Mouse (Mus musculus): ENCODE data around the gene Fntb.

DNA sequence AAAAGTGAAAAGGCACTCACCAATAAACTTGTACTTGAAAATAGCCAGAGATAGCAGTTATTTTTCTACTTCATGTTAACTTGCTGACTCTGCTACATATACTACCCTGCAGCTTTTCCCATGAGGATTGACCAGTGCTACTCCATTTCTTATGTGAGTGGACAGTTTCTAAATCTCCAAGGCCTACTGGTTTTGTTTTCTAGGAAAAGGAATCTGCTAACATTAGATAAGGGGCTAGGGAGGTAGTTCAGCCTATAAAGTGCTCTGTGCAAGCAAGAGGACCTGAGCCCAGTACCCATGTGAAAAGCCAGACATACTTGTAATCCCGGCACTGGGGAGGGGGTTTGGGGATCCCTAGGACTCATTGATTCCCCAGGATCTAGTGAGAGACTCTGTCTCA is 140.9 kb downstream of the Fntb start:
- TF ChIP-seq CTCF (IDR thresholded peaks at IDR 0.05; ENCODE audit: extremely low read depth, insufficient read depth, low read length) (no peak), POLR2A (IDR thresholded peaks at IDR 0.05; ENCODE audit: extremely low read depth, insufficient read depth, low read length) (no peak)
